ENCODE assay signal across 8 mouse cellular contexts in the genomic region with DNA sequence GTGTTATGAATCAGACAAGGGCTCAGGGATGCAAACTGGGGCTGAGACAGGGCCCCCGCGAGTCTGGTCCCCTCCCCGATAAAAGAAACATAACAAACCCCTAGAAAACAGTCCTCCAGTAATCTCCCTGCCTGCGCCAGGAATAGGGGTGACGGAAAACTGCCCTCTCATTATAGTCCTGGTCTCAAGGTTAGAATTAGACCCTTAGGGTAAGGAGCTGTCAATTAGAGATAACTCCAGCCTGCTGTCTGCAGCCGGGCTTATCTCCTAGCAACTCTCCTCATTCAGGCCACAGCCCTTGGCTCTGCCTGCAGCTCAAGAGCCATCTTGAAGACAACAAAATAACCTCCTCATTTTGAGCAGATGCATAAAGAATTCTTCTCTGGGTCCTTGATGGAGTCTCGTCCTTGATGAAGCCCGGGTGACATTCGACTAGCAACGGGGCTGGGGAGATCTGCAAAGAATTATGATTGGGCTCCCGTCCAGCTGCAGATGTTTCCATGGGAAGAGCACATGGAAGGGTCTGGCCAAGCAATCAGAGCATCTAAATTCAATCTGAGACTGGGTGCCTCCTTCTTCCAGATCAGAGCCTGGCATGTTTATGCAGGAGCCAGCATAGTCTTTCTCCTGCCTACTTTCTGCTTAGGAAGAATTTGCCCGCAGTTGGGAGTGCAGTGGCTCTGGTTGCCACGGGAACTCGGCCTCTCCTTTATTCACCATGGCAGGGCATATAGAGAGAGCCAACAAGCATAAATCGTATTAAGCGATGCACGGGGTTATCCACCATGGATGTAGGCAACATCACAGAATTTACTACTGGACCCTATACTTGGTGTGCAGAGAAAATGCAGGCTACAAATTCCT.
DNase-seq lines count a peak whose midpoint lies in the region; ATAC-seq and TF ChIP-seq lines count a peak whose summit lies in the region.

No protein-coding gene starts in this region.

- 0 out of 2 replicates have a peak, but pooled peaks have one; percentile 55 for ATAC-seq in lung, embryonic 15.5 days (ENCODE audit: borderline replicate concordance, extremely low read depth, low FRiP score, low TSS enrichment)
- ATAC-seq in intestine, embryonic 16.5 days: peak; percentile 46

- no peak for TF ChIP-seq POLR2A in lung, adult 2 months (IDR thresholded peaks at IDR 0.05; ENCODE audit: borderline replicate concordance, extremely low read depth, low read depth, low read length)

- no peaks in the 10 kb centered on the region for H3K27me3 ChIP-seq in lung, embryonic 15.5 days
- no peaks in the 10 kb centered on the region for H3K27me3 ChIP-seq in intestine, embryonic 16.5 days (replicated peaks; ENCODE audit: control insufficient read depth, insufficient read depth, low read length)
- H3K27me3 ChIP-seq in midbrain, embryonic 10.5 days (ENCODE audit: low read depth, poor library complexity, severe bottlenecking): no peaks in the 10 kb centered on the region

- peak overlapping the region; percentile 59 for H3K4me2 ChIP-seq in lung, embryonic 15.5 days
- H3K4me2 ChIP-seq in intestine, embryonic 16.5 days (ENCODE audit: low read depth, low read length): 0 out of 2 replicates have a peak overlapping the region, but pooled peaks have one; percentile 65

- peak; percentile 5 to 11 for DNase-seq in adrenal gland, postnatal 36 days
- no peak for DNase-seq in adrenal gland, postnatal 25 days
- DNase-seq in lung, adult 2 months: no peak
- DNase-seq in midbrain, embryonic 10.5 days (ENCODE audit: low spot score): peak; percentile 79
- DNase-seq in urinary bladder, postnatal 36 days (ENCODE audit: low spot score in 2 of 2): no peak
- DNase-seq in kidney, adult 18-20 months: no peak

- no peaks in the 10 kb centered on the region for H3K36me3 ChIP-seq in lung, embryonic 15.5 days
- H3K36me3 ChIP-seq in intestine, embryonic 16.5 days (ENCODE audit: control insufficient read depth, insufficient read depth, low read length): no peaks in the 10 kb centered on the region
- H3K36me3 ChIP-seq in midbrain, embryonic 10.5 days: no peaks in the 10 kb centered on the region

- WGBS in lung, embryonic 15.5 days: 19% methylated on average over 17 of the region's 17 CpGs
- WGBS in lung, adult 2 months: 42% methylated on average over 17 of the region's 17 CpGs
- WGBS in intestine, embryonic 16.5 days: 20% methylated on average over 17 of the region's 17 CpGs
- WGBS in midbrain, embryonic 10.5 days: 4% methylated on average over 17 of the region's 17 CpGs

- no peaks in the 10 kb centered on the region for H3K9me3 ChIP-seq in lung, embryonic 15.5 days
- H3K9me3 ChIP-seq in intestine, embryonic 16.5 days (ENCODE audit: control insufficient read depth, low read length): no peaks in the 10 kb centered on the region
- no peaks in the 10 kb centered on the region for H3K9me3 ChIP-seq in midbrain, embryonic 10.5 days (replicated peaks)

- no peak for TF ChIP-seq CTCF in lung, adult 2 months (IDR thresholded peaks at IDR 0.05; ENCODE audit: insufficient read depth, low read length)

- no peak overlapping the region for H3K27ac ChIP-seq in lung, embryonic 15.5 days
- H3K27ac ChIP-seq in intestine, embryonic 16.5 days (ENCODE audit: low read length): no peak overlapping the region
- peak overlapping the region; percentile 96 for H3K27ac ChIP-seq in midbrain, embryonic 10.5 days (replicated peaks)

- H3K4me3 ChIP-seq in lung, embryonic 15.5 days: peak overlapping the region; percentile 31; the same call in 1 of the 2 replicates
- H3K4me3 ChIP-seq in lung, adult 2 months (replicated peaks; ENCODE audit: extremely low read depth, low read depth, low read length): no peak overlapping the region
- H3K4me3 ChIP-seq in intestine, embryonic 16.5 days (ENCODE audit: low read length): no peak overlapping the region
- peak overlapping the region; percentile 55 for H3K4me3 ChIP-seq in midbrain, embryonic 10.5 days

- H3K4me1 ChIP-seq in lung, embryonic 15.5 days: peaks cover 23% of the 10 kb centered on the region
- no peaks in the 10 kb centered on the region for H3K4me1 ChIP-seq in lung, adult 2 months (ENCODE audit: control insufficient read depth, insufficient read depth, low read length)
- H3K4me1 ChIP-seq in intestine, embryonic 16.5 days (ENCODE audit: control insufficient read depth, insufficient read depth, low read length): peaks cover 9% of the 10 kb centered on the region; the same call in 1 of the 2 replicates
- H3K4me1 ChIP-seq in midbrain, embryonic 10.5 days: peaks cover 89% of the 10 kb centered on the region

- H3K9ac ChIP-seq in lung, embryonic 15.5 days: no peak overlapping the region
- no peak overlapping the region for H3K9ac ChIP-seq in intestine, embryonic 16.5 days (ENCODE audit: low read depth, low read length)

Comparison
In these comparisons a context has a peak if more than half of its experiments do, and no peak if none do; other contexts are left out.
1. DNase-seq: peak in adrenal gland, postnatal 36 days (2 of 2) and midbrain, embryonic 10.5 days (single experiment); none in adrenal gland, postnatal 25 days (single experiment), lung, adult 2 months (single experiment), urinary bladder, postnatal 36 days (0 of 2) and kidney, adult 18-20 months (single experiment).
2. H3K4me3 ChIP-seq: peak in lung, embryonic 15.5 days (single experiment) and midbrain, embryonic 10.5 days (single experiment); none in lung, adult 2 months (single experiment) and intestine, embryonic 16.5 days (single experiment).